Mouse (Mus musculus): ENCODE results near the gene Mageb3.

GRCm38 (mm10) chr2:121954971-121955656 lies 778 bp downstream of the Mageb3 start:
- TF ChIP-seq UBTF (IDR thresholded peaks at IDR 0.05; ENCODE audit: borderline replicate concordance, insufficient read depth, low read depth, low read length) = no peak
- no peak for TF ChIP-seq CTCF (IDR thresholded peaks at IDR 0.05 in 2 of 3, conservative IDR thresholded peaks at IDR 0.05 in 1 of 3; ENCODE audit: control insufficient read depth in 1 of 3, insufficient read depth in 1 of 3, low read depth in 2 of 3, low read length in 3 of 3, poor library complexity in 1 of 3, severe bottlenecking in 1 of 3)
- TF ChIP-seq ELF1 (IDR thresholded peaks at IDR 0.05; ENCODE audit: low read depth, low read length) = no peak
- no peak for TF ChIP-seq JUND (IDR thresholded peaks at IDR 0.05; ENCODE audit: low read depth, low read length)
- TF ChIP-seq TCF12 (IDR thresholded peaks at IDR 0.05; ENCODE audit: low read depth, low read length) = no peak
- TF ChIP-seq MYB (IDR thresholded peaks at IDR 0.05; ENCODE audit: low read depth, low read length) = no peak
